Mouse (Mus musculus) heart, embryonic 10.5 days (tissue): ENCODE measurements around the gene Upk1b. TPM values are rescaled to one million over a fixed set of nuclear protein-coding genes. Genes with fewer than 3 reads are reported as not detected.

ENCODE experiments used
- DNase-seq: peaks from one replicate; pipeline ENCODE4 v3.0.0-alpha.2; 2017; ENCODE audit warnings: low spot score
- H3K27ac ChIP-seq: fragments of 300-500 bp; sonication (generic); 2 replicates; pipeline ENCODE4 v1.5.1; 2016; ENCODE audit warnings: mild to moderate bottlenecking
- H3K27me3 ChIP-seq: fragments of 300-500 bp; sonication (generic); 2 replicates; pipeline ENCODE4 v1.6.1; 2016; ENCODE audit warnings: mild to moderate bottlenecking; ENCODE audit not compliant: poor library complexity, insufficient read depth, severe bottlenecking
- H3K36me3 ChIP-seq: fragments of 300-500 bp; sonication (generic); 2 replicates; pipeline ENCODE4 v1.6.1; 2016; ENCODE audit warnings: mild to moderate bottlenecking, moderate library complexity
- H3K4me1 ChIP-seq: fragments of 300-500 bp; sonication (generic); 2 replicates; pipeline ENCODE4 v1.6.1; 2016; ENCODE audit warnings: mild to moderate bottlenecking
- H3K4me3 ChIP-seq: fragments of 300-500 bp; sonication (generic); 2 replicates; pipeline ENCODE4 v1.5.1; 2016; ENCODE audit warnings: mild to moderate bottlenecking, moderate library complexity
- H3K9me3 ChIP-seq: fragments of 300-500 bp; sonication (generic); 2 replicates; pipeline ENCODE4 v1.6.1; 2016; ENCODE audit warnings: mild to moderate bottlenecking, moderate library complexity
- WGBS: fragments of 180-500 bp; shearing (Covaris S2); methylation state at CpG from one replicate; pipeline ENCODE4 v1.1.7; 2016; 5-methylcytosine and 5-hydroxymethylcytosine counted together
- polyA plus RNA-seq: library from polyadenylated mRNA; unstranded; fragments of >200 nt; fragmentation: Nextera tagmentation; extraction: Ambion mirVana; gene quantifications from 2 replicates; pipeline ENCODE4 v1.2.1, GENCODE M21; 2016

Gene Upk1b
- polyA plus RNA-seq, 1 experiment from 2014 or later: 43.0 TPM

DNA sequence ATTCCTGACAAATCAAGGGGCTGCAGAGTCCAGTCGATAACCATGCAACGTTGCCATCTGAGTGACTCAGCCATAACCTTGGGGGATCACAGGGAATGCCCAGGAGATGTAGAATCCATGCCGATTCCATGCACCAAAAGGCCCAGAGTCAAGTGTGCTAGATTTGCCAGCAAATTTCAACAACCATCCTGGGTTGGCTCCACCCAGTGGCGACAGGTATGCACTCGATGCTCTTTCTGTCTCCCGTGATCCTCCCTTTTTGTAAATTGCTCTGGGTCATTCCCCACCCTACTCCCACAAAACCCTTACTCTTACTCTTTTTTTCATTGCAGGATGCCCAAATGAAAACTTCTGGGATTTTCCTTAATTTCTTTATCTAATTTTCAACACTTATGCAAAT is 23.8 kb downstream of the Upk1b start:
- Histone ChIP-seq H3K36me3 (no peaks in the 10 kb centered on the region), H3K9me3 (no peaks in the 10 kb centered on the region), H3K27ac (no peak overlapping the region), H3K4me3 (no peak overlapping the region), H3K4me1 (no peaks in the 10 kb centered on the region), H3K27me3 (no peaks in the 10 kb centered on the region)
- WGBS: 48% methylated on average over 6 of the region's 6 CpGs
- no peak for DNase-seq

- no peaks in the 10 kb centered on the region for H3K36me3 ChIP-seq
- no peak overlapping the region for H3K27ac ChIP-seq
- H3K27me3 ChIP-seq: no peaks in the 10 kb centered on the region
- DNase-seq: no peak
- 79% methylated on average over 7 of the region's 7 CpGs for WGBS
- H3K9me3 ChIP-seq: no peaks in the 10 kb centered on the region
- no peaks in the 10 kb centered on the region for H3K4me1 ChIP-seq
- H3K4me3 ChIP-seq: no peak overlapping the region
These were observed 25.0 kb downstream of the Upk1b start for GRCm38 (mm10) chr16:38774964-38775746.

GRCm38 (mm10) chr16:38772906-38773496 is 27.1 kb downstream of the Upk1b start:
- Histone ChIP-seq H3K4me1 (no peaks in the 10 kb centered on the region), H3K9me3 (no peaks in the 10 kb centered on the region), H3K4me3 (no peak overlapping the region), H3K27ac (no peak overlapping the region), H3K27me3 (no peaks in the 10 kb centered on the region), H3K36me3 (peaks cover 14% of the 10 kb centered on the region)
- DNase-seq: no peak
- 79% methylated on average over 12 of the region's 12 CpGs for WGBS

- Histone ChIP-seq H3K27me3 (no peaks in the 10 kb centered on the region), H3K9me3 (no peaks in the 10 kb centered on the region), H3K4me3 (no peak overlapping the region), H3K27ac (no peak overlapping the region), H3K4me1 (no peaks in the 10 kb centered on the region), H3K36me3 (peaks cover 28% of the 10 kb centered on the region)
- DNase-seq: no peak
- WGBS: 96% methylated on average over 6 of the region's 6 CpGs
These were observed 29.0 kb downstream of the Upk1b start for GRCm38 (mm10) chr16:38771145-38771544.

DNA sequence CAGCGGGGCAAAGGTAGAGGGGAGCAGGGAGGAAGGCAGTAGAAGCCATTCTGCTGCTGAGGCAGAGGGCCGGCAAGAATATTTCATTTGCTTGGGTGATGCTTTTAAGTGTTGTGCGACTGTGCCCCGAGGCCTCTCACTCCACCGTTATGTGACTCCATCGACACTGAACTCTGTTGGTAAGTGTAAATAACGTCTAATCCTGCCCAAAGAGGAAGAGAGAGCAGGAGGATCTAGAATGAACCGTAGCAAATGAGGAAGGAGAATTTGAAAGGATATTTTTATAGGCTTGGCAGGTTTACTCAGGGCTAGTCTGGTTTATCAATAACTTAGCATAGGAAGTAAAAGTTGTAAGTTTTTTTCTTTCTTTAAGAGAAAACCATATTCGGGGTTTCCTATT is 30.6 kb downstream of the Upk1b start:
- Histone ChIP-seq H3K9me3 (no peaks in the 10 kb centered on the region), H3K27ac (no peak overlapping the region), H3K4me1 (no peaks in the 10 kb centered on the region), H3K36me3 (peaks cover 31% of the 10 kb centered on the region), H3K4me3 (no peak overlapping the region), H3K27me3 (no peaks in the 10 kb centered on the region)
- no peak for DNase-seq
- WGBS: 80% methylated on average over 9 of the region's 9 CpGs

DNA sequence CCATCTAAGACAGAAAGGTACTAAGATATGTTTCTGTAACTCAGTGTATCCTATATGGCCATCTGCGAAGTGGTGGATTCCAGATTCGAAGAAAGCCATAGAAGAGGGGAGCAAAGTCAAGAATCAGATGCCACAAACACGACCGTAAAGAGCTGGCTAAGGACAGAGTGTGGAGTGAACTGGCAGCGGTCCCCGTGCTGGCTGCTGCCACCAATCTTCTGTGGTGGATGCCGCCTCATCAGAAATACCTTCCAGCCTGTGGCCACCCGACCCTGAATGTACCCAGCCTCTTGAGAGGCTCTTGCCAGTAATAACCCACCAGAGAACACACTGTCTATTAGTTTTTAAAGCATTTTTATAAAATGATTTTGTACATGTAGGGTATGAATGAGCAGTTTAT is 31.7 kb downstream of the Upk1b start:
- Histone ChIP-seq H3K27me3 (no peaks in the 10 kb centered on the region), H3K36me3 (peaks cover 36% of the 10 kb centered on the region), H3K4me3 (no peak overlapping the region), H3K4me1 (peaks cover 5% of the 10 kb centered on the region; the same call in 1 of the 2 replicates), H3K27ac (no peak overlapping the region), H3K9me3 (no peaks in the 10 kb centered on the region)
- 92% methylated on average over 8 of the region's 8 CpGs for WGBS
- no peak for DNase-seq

- Histone ChIP-seq H3K9me3 (no peaks in the 10 kb centered on the region), H3K36me3 (peaks cover 42% of the 10 kb centered on the region), H3K27me3 (no peaks in the 10 kb centered on the region), H3K4me3 (no peak overlapping the region), H3K27ac (no peak overlapping the region), H3K4me1 (peaks cover 9% of the 10 kb centered on the region; the same call in 1 of the 2 replicates)
- 86% methylated on average over 8 of the region's 8 CpGs for WGBS
- DNase-seq: no peak
These were observed 32.4 kb downstream of the Upk1b start for GRCm38 (mm10) chr16:38767761-38768160.

DNA sequence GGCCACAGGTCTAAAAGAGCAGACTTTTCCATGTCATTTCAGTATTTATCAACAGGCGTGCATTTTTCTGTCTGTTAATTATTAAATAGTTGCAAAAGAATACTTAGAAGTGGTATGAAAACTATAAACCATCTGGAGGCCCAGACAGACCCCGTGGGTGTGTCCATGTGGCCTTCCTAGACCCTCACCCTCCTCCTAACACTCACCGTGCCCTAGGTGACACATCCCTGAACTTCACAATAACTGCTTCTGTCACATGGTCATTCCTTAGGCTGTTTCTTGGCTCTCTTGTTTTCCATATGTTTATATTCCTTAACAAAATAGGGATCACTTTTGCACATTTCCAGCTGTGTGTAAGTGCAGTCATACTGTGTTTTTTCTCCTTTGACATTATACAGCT is 33.5 kb downstream of the Upk1b start:
- Histone ChIP-seq H3K36me3 (peaks cover 42% of the 10 kb centered on the region), H3K4me3 (no peak overlapping the region), H3K27me3 (no peaks in the 10 kb centered on the region), H3K9me3 (no peaks in the 10 kb centered on the region), H3K4me1 (peaks cover 9% of the 10 kb centered on the region; the same call in 1 of the 2 replicates), H3K27ac (no peak overlapping the region)
- no peak for DNase-seq
- 62% methylated on average over 3 of the region's 3 CpGs for WGBS

GRCm38 (mm10) chr16:38763508-38763907 is 36.6 kb downstream of the Upk1b start:
- peaks cover 9% of the 10 kb centered on the region; the same call in 1 of the 2 replicates for H3K4me1 ChIP-seq
- no peaks in the 10 kb centered on the region for H3K9me3 ChIP-seq
- DNase-seq: no peak
- H3K27me3 ChIP-seq: no peaks in the 10 kb centered on the region
- H3K4me3 ChIP-seq: no peak overlapping the region
- WGBS: 65% methylated on average over 4 of the region's 4 CpGs
- peak overlapping the region; percentile 42 for H3K27ac ChIP-seq
- H3K36me3 ChIP-seq: peaks cover 49% of the 10 kb centered on the region

- no peak for DNase-seq
- Histone ChIP-seq H3K27ac (no peak overlapping the region), H3K9me3 (no peaks in the 10 kb centered on the region), H3K4me1 (peaks cover 18% of the 10 kb centered on the region; the same call in 1 of the 2 replicates), H3K27me3 (no peaks in the 10 kb centered on the region), H3K36me3 (peaks cover 49% of the 10 kb centered on the region), H3K4me3 (no peak overlapping the region)
- WGBS: 87% methylated on average over 8 of the region's 8 CpGs
These were observed 37.7 kb downstream of the Upk1b start for GRCm38 (mm10) chr16:38762401-38762800.

GRCm38 (mm10) chr16:38761972-38762371 is 38.2 kb downstream of the Upk1b start:
- 79% methylated on average over 5 of the region's 5 CpGs for WGBS
- no peak for DNase-seq
- H3K27ac ChIP-seq: no peak overlapping the region
- H3K9me3 ChIP-seq: no peaks in the 10 kb centered on the region
- H3K36me3 ChIP-seq: peaks cover 47% of the 10 kb centered on the region
- H3K27me3 ChIP-seq: no peaks in the 10 kb centered on the region
- H3K4me1 ChIP-seq: peaks cover 18% of the 10 kb centered on the region; the same call in 1 of the 2 replicates
- no peak overlapping the region for H3K4me3 ChIP-seq

DNA sequence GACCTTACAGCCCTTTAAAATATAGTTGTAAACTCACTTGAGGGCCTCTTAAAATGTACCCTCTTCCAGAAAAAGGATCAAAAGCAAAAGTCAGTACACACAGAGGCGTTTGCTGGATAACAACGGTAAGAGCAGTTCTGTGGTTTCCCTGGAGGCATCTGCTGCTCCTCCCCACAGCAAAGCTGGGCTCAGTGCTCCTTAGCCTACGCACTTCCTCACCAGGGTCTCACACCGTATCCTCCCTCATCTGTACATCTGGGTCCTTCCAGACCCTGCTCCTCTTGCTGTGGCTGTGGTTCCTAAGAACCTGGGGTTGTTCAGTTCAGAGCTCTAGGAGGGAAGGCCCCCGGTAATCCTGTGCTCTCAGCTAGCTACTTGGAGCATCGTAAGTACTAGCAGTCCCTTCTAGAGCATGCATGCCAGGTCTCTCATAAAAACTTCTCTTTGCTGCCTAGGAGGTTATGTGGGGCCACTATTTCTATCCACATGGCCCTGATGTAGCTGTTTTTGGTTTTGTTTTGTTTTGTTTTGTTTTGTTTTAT is 39.2 kb downstream of the Upk1b start:
- peaks cover 41% of the 10 kb centered on the region for H3K36me3 ChIP-seq
- H3K27ac ChIP-seq: no peak overlapping the region
- no peak overlapping the region for H3K4me3 ChIP-seq
- no peaks in the 10 kb centered on the region for H3K9me3 ChIP-seq
- peaks cover 18% of the 10 kb centered on the region; the same call in 1 of the 2 replicates for H3K4me1 ChIP-seq
- DNase-seq: peak; percentile 61
- 89% methylated on average over 6 of the region's 6 CpGs for WGBS
- H3K27me3 ChIP-seq: no peaks in the 10 kb centered on the region

DNA sequence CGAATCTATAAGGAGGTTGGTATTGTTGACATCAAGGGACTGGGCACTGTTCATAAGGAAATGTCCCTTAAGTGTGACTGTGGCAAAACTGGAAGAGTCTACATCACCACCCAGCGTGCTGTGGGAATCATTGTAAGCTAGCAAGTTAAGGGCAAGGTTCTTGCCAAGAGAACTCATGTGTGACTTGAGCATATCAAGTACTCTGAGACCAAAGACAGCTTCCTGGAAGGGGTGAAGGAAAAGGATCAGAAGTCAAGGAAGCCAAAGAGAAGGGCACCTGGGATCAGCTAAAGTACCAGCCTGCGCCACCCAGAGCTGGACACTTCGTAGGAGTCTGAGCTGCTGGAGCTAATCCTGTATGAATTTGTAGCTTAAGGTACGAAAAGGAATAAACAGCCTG is 39.9 kb downstream of the Upk1b start:
- H3K27ac ChIP-seq: no peak overlapping the region
- peaks cover 40% of the 10 kb centered on the region for H3K36me3 ChIP-seq
- no peaks in the 10 kb centered on the region for H3K9me3 ChIP-seq
- H3K27me3 ChIP-seq: no peaks in the 10 kb centered on the region
- H3K4me3 ChIP-seq: no peak overlapping the region
- peak; percentile 22 for DNase-seq
- 91% methylated on average over 5 of the region's 5 CpGs for WGBS
- peaks cover 18% of the 10 kb centered on the region; the same call in 1 of the 2 replicates for H3K4me1 ChIP-seq
